Mouse (Mus musculus): ENCODE results near the gene Ugt2b1. TPM values are rescaled to one million over a fixed set of nuclear protein-coding genes. Genes with fewer than 3 reads are reported as not detected.
"Not testable (repeated sequence)": the region's sequence is repeated elsewhere in the genome, so short reads cannot be mapped to it uniquely, and the experiment has no call there.

Gene Ugt2b1
- polyA plus RNA-seq (2015; fragmentation: Nextera tagmentation; extraction: Ambion mirVana) = not detected in 2 replicates

- no peak within 1 kb of the TSS for H3K27ac ChIP-seq
- H3K27me3 ChIP-seq = no peaks in the 10 kb centered on the region
- no peak within 1 kb of the TSS for H3K4me3 ChIP-seq
- no peaks in the 10 kb centered on the region for H3K9me3 ChIP-seq
- 79% methylated on average over 2 of the region's 2 CpGs for WGBS
- no peak within 1 kb of the TSS for H3K4me2 ChIP-seq
- no peaks in the 10 kb centered on the region for H3K36me3 ChIP-seq
- H3K9ac ChIP-seq = no peak within 1 kb of the TSS
- no peaks in the 10 kb centered on the region for H3K4me1 ChIP-seq
- ATAC-seq (ENCODE audit: borderline replicate concordance, extremely low read depth, low FRiP score, low TSS enrichment) = no peak
Measured at GRCm38 (mm10) chr5:86926426-86926825, at the start of gene Ugt2b1. Ugt2b1 (minus strand) TSS chr5:86926530.

- ATAC-seq (ENCODE audit: borderline replicate concordance, extremely low read depth, low FRiP score, low TSS enrichment); H3K4me1 ChIP-seq; H3K9me3 ChIP-seq; H3K9ac ChIP-seq; H3K4me3 ChIP-seq; H3K4me2 ChIP-seq; H3K27me3 ChIP-seq; H3K27ac ChIP-seq; H3K36me3 ChIP-seq: not testable (repeated sequence)
- WGBS = 83% methylated on average over 5 of the region's 5 CpGs
Measured at GRCm38 (mm10) chr5:86967271-86967670, 40.9 kb upstream of the Ugt2b1 start.

GRCm38 (mm10) chr5:86962849-86963248 is 36.5 kb upstream of the Ugt2b1 start:
- not testable (repeated sequence) for H3K4me1 ChIP-seq; H3K9ac ChIP-seq; H3K9me3 ChIP-seq; H3K4me3 ChIP-seq; H3K27ac ChIP-seq; H3K36me3 ChIP-seq; H3K4me2 ChIP-seq; H3K27me3 ChIP-seq; ATAC-seq (ENCODE audit: borderline replicate concordance, extremely low read depth, low FRiP score, low TSS enrichment)
- WGBS = 53% methylated on average over 1 of the region's 1 CpGs

- H3K4me1 ChIP-seq = no peaks in the 10 kb centered on the region
- no peaks in the 10 kb centered on the region for H3K36me3 ChIP-seq
- no peaks in the 10 kb centered on the region for H3K27me3 ChIP-seq
- H3K27ac ChIP-seq = no peak overlapping the region
- H3K9ac ChIP-seq = no peak overlapping the region
- H3K9me3 ChIP-seq = no peaks in the 10 kb centered on the region
- 64% methylated on average over 3 of the region's 3 CpGs for WGBS
- no peak overlapping the region for H3K4me2 ChIP-seq
- no peak overlapping the region for H3K4me3 ChIP-seq
- ATAC-seq (ENCODE audit: borderline replicate concordance, extremely low read depth, low FRiP score, low TSS enrichment) = no peak
Measured at GRCm38 (mm10) chr5:86961587-86962358, 35.4 kb upstream of the Ugt2b1 start.

- no peaks in the 10 kb centered on the region for H3K27me3 ChIP-seq
- H3K9ac ChIP-seq = no peak overlapping the region
- no peaks in the 10 kb centered on the region for H3K9me3 ChIP-seq
- WGBS = 70% methylated on average over 3 of the region's 3 CpGs
- ATAC-seq (ENCODE audit: borderline replicate concordance, extremely low read depth, low FRiP score, low TSS enrichment) = no peak
- H3K4me1 ChIP-seq = no peaks in the 10 kb centered on the region
- H3K27ac ChIP-seq = no peak overlapping the region
- no peaks in the 10 kb centered on the region for H3K36me3 ChIP-seq
- H3K4me3 ChIP-seq = no peak overlapping the region
- H3K4me2 ChIP-seq = no peak overlapping the region
Measured at GRCm38 (mm10) chr5:86960504-86960903, 34.2 kb upstream of the Ugt2b1 start.

- no peak for ATAC-seq (ENCODE audit: borderline replicate concordance, extremely low read depth, low FRiP score, low TSS enrichment)
- Histone ChIP-seq H3K4me3 (no peak overlapping the region), H3K27me3 (no peaks in the 10 kb centered on the region), H3K9me3 (no peaks in the 10 kb centered on the region), H3K4me2 (no peak overlapping the region), H3K27ac (no peak overlapping the region), H3K36me3 (no peaks in the 10 kb centered on the region), H3K9ac (no peak overlapping the region), H3K4me1 (no peaks in the 10 kb centered on the region)
- 85% methylated on average over 2 of the region's 2 CpGs for WGBS
Measured at GRCm38 (mm10) chr5:86942111-86942510, 15.8 kb upstream of the Ugt2b1 start.

GRCm38 (mm10) chr5:86920661-86921233 is 5.6 kb downstream of the Ugt2b1 start:
- no peak overlapping the region for H3K9ac ChIP-seq
- no peaks in the 10 kb centered on the region for H3K27me3 ChIP-seq
- WGBS = 54% methylated on average over 3 of the region's 3 CpGs

GRCm38 (mm10) chr5:86911357-86912099 is 14.8 kb downstream of the Ugt2b1 start:
- Histone ChIP-seq H3K4me1 (no peaks in the 10 kb centered on the region), H3K4me3 (no peak overlapping the region), H3K27ac (no peak overlapping the region), H3K9me3 (no peaks in the 10 kb centered on the region), H3K4me2 (no peak overlapping the region), H3K9ac (no peak overlapping the region), H3K27me3 (no peaks in the 10 kb centered on the region), H3K36me3 (no peaks in the 10 kb centered on the region)
- ATAC-seq (ENCODE audit: borderline replicate concordance, extremely low read depth, low FRiP score, low TSS enrichment) = no peak
- 72% methylated on average over 3 of the region's 3 CpGs for WGBS

More at GRCm38 (mm10) chr5:86920661-86921233, 5.6 kb downstream of the Ugt2b1 start:
- ATAC-seq (ENCODE audit: borderline replicate concordance, extremely low read depth, low FRiP score, low TSS enrichment) = no peak
- Histone ChIP-seq H3K27ac (no peak overlapping the region), H3K9me3 (no peaks in the 10 kb centered on the region), H3K4me1 (no peaks in the 10 kb centered on the region), H3K4me3 (no peak overlapping the region), H3K36me3 (no peaks in the 10 kb centered on the region), H3K4me2 (no peak overlapping the region)

- no peak overlapping the region for H3K4me3 ChIP-seq
- no peak overlapping the region for H3K9ac ChIP-seq
- no peaks in the 10 kb centered on the region for H3K27me3 ChIP-seq
- no peak overlapping the region for H3K4me2 ChIP-seq
- ATAC-seq (ENCODE audit: borderline replicate concordance, extremely low read depth, low FRiP score, low TSS enrichment) = no peak
- 62% methylated on average over 1 of the region's 1 CpGs for WGBS
- H3K36me3 ChIP-seq = no peaks in the 10 kb centered on the region
- no peaks in the 10 kb centered on the region for H3K4me1 ChIP-seq
- H3K9me3 ChIP-seq = no peaks in the 10 kb centered on the region
- H3K27ac ChIP-seq = no peak overlapping the region
Measured at GRCm38 (mm10) chr5:86910770-86911169, 15.6 kb downstream of the Ugt2b1 start.

- no peak within 1 kb of the TSS for H3K4me2 ChIP-seq
- no peak within 1 kb of the TSS for H3K27ac ChIP-seq
- no peaks in the 10 kb centered on the region for H3K27me3 ChIP-seq
- no peaks in the 10 kb centered on the region for H3K36me3 ChIP-seq
- H3K4me3 ChIP-seq = no peak within 1 kb of the TSS
- H3K4me1 ChIP-seq = no peaks in the 10 kb centered on the region
- ATAC-seq (ENCODE audit: borderline replicate concordance, extremely low read depth, low FRiP score, low TSS enrichment) = no peak
- no peaks in the 10 kb centered on the region for H3K9me3 ChIP-seq
- H3K9ac ChIP-seq = no peak within 1 kb of the TSS
- WGBS = 31% methylated on average over 1 of the region's 1 CpGs
Measured at GRCm38 (mm10) chr5:86906758-86907157, 19.6 kb downstream of the Ugt2b1 start, which contains the start of gene Ugt2b34. Ugt2b34 (minus strand) TSS chr5:86906937.

- H3K4me1 ChIP-seq = no peaks in the 10 kb centered on the region
- no peak overlapping the region for H3K27ac ChIP-seq
- no peak for ATAC-seq (ENCODE audit: borderline replicate concordance, extremely low read depth, low FRiP score, low TSS enrichment)
- H3K9me3 ChIP-seq = no peaks in the 10 kb centered on the region
- H3K27me3 ChIP-seq = no peaks in the 10 kb centered on the region
- H3K4me3 ChIP-seq = no peak overlapping the region
- H3K4me2 ChIP-seq = no peak overlapping the region
- no peak overlapping the region for H3K9ac ChIP-seq
- H3K36me3 ChIP-seq = no peaks in the 10 kb centered on the region
- WGBS = 84% methylated on average over 1 of the region's 1 CpGs
Measured at GRCm38 (mm10) chr5:86889933-86890332, 36.4 kb downstream of the Ugt2b1 start.

GRCm38 (mm10) chr5:86888420-86888819 is 37.9 kb downstream of the Ugt2b1 start:
- Histone ChIP-seq H3K9ac (no peak overlapping the region), H3K27me3 (no peaks in the 10 kb centered on the region), H3K4me2 (no peak overlapping the region), H3K27ac (no peak overlapping the region), H3K4me3 (no peak overlapping the region), H3K36me3 (no peaks in the 10 kb centered on the region), H3K9me3 (no peaks in the 10 kb centered on the region), H3K4me1 (no peaks in the 10 kb centered on the region)
- no peak for ATAC-seq (ENCODE audit: borderline replicate concordance, extremely low read depth, low FRiP score, low TSS enrichment)
- WGBS = 76% methylated on average over 1 of the region's 1 CpGs

All from lung, embryonic 15.5 days (tissue).